Mouse (Mus musculus) liver, adult 2 months (tissue): ENCODE results near the gene Hmcn2. TPM values are rescaled to one million over a fixed set of nuclear protein-coding genes. Genes with fewer than 3 reads are reported as not detected.

Experiments used
- DNase-seq: peaks from one replicate; pipeline ENCODE4 v3.0.0-alpha.2; 2011; ENCODE audit warnings: low read depth, low spot score; ENCODE audit errors: extremely low read depth
- H3K27ac ChIP-seq: fragments of 200-500 bp; replicated peaks from 2 replicates; pipeline ENCODE4 v1.5.1; 2012; ENCODE audit warnings: low read depth, mild to moderate bottlenecking, control low read depth, inconsistent platforms, low read length; ENCODE audit not compliant: insufficient read depth
- H3K27me3 ChIP-seq: fragments of 200-500 bp; 2 replicates; pipeline ENCODE4 v1.6.1; 2012; ENCODE audit warnings: mild to moderate bottlenecking, moderate library complexity, low read length, inconsistent platforms; ENCODE audit not compliant: control insufficient read depth, insufficient read depth
- H3K36me3 ChIP-seq: fragments of 200-500 bp; 2 replicates; pipeline ENCODE4 v1.6.1; 2012; ENCODE audit warnings: low read length, inconsistent platforms; ENCODE audit not compliant: control insufficient read depth, insufficient read depth
- H3K4me1 ChIP-seq: fragments of 200-500 bp; 2 replicates; pipeline ENCODE4 v1.6.1; 2011; ENCODE audit warnings: low read length; ENCODE audit not compliant: control insufficient read depth, insufficient read depth
- H3K4me3 ChIP-seq: fragments of 200-500 bp; 2 replicates; pipeline ENCODE4 v1.5.1; 2011; ENCODE audit warnings: low read depth, mild to moderate bottlenecking, control low read depth, low read length, moderate library complexity; ENCODE audit not compliant: insufficient read depth
- H3K79me2 ChIP-seq: fragments of 200-500 bp; 2 replicates; pipeline ENCODE4 v1.6.1; 2012; ENCODE audit warnings: inconsistent platforms, mild to moderate bottlenecking, low read length, moderate library complexity; ENCODE audit not compliant: control insufficient read depth, insufficient read depth
- H3K9ac ChIP-seq: fragments of 200-500 bp; 2 replicates; pipeline ENCODE4 v1.6.1; 2012; ENCODE audit warnings: low read depth, mild to moderate bottlenecking, control low read depth, inconsistent platforms, low read length
- CTCF ChIP-seq: fragments of 200-500 bp; IDR thresholded peaks from 2 replicates; pipeline ENCODE4 v1.5.1; 2011; ENCODE audit warnings: low read depth, low read length, control low read depth
- POLR2A ChIP-seq: fragments of 200-500 bp; IDR thresholded peaks from 2 replicates; pipeline ENCODE4 v1.6.1; 2011; ENCODE audit warnings: low read length, control low read depth; ENCODE audit not compliant: insufficient read depth; ENCODE audit errors: extremely low read depth
- WGBS: fragments of 180-500 bp; shearing (Covaris S2); methylation state at CpG from one replicate; pipeline ENCODE4 v1.1.7; 2018; 5-methylcytosine and 5-hydroxymethylcytosine counted together
- polyA plus RNA-seq: library from polyadenylated mRNA; depleted of rRNA; stranded (reverse); fragments of >200 nt; gene quantifications from 2 replicates; pipeline ENCODE4 v1.2.3, GENCODE M21; 2012
- total RNA-seq: library from RNA; depleted of rRNA; stranded (reverse); fragments of >200 nt; gene quantifications from 2 replicates; pipeline ENCODE4 v1.2.3, GENCODE M21; 2014

Hmcn2 gene
- total and polyA plus RNA-seq, 2 experiments, result 0.46 to 1.8 TPM

DNA sequence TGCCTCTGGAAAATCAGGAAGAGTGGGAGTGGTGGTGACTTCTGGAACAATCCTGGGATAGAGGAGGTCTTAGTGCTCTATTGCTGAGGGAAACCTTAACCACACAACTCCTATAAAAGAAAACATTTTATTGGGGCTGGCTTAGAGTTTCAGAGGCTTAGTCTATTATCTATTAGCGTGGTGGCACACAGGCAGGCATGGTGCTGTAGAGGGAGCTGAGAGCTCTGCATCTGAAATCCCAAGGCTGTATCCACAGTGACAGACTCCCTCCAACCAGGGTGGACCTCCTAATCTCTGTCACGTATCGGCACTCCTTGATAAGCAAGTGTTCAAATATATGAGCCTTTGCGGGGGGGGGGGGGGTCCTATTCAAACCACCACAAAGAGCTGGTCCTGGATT, 15.4 kb upstream of the Hmcn2 start:
- Histone ChIP-seq H3K27ac (no peak overlapping the region), H3K9ac (no peak overlapping the region), H3K27me3 (no peaks in the 10 kb centered on the region), H3K4me1 (0 out of 2 replicates have a peak, but pooled peaks cover 2% of the 10 kb centered on the region), H3K79me2 (no peaks in the 10 kb centered on the region), H3K36me3 (no peaks in the 10 kb centered on the region), H3K4me3 (no peak overlapping the region)
- no peak for DNase-seq
- no peak for TF ChIP-seq CTCF
- no peak for TF ChIP-seq POLR2A
- 45% methylated on average over 4 of the region's 4 CpGs for WGBS

DNA sequence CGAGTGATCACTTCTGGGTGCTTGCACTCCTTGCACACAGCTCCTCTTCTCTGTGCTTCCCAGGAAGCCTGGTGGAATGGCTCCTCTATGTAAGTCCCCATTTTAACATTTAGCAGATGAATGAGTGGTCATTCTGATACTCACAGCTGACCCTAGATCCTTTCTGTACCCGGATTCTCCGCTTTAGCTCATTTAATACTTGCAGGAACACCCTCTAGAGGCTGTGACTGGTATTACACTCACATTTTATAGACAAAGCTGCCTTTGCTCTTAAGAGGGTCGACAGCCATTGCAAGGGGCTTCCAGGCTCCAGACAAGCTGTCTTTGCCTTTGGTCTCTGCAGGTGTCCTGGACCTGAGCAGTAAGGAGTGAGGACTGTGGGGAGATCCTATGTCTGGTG, 14.9 kb upstream of the Hmcn2 start:
- Histone ChIP-seq H3K27me3 (no peaks in the 10 kb centered on the region), H3K36me3 (no peaks in the 10 kb centered on the region), H3K4me1 (0 out of 2 replicates have a peak, but pooled peaks cover 2% of the 10 kb centered on the region), H3K9ac (no peak overlapping the region), H3K4me3 (no peak overlapping the region), H3K79me2 (no peaks in the 10 kb centered on the region), H3K27ac (no peak overlapping the region)
- peak; percentile 33; the same call in 1 of the 2 replicates for TF ChIP-seq CTCF
- TF ChIP-seq POLR2A, result no peak
- WGBS, result 24% methylated on average over 4 of the region's 4 CpGs
- peak; percentile 41 for DNase-seq

GRCm38 (mm10) chr2:31299996-31300395, 14.2 kb upstream of the Hmcn2 start:
- H3K27me3 ChIP-seq, result no peaks in the 10 kb centered on the region
- no peak for DNase-seq
- H3K4me1 ChIP-seq, result 0 out of 2 replicates have a peak, but pooled peaks cover 2% of the 10 kb centered on the region
- no peak overlapping the region for H3K27ac ChIP-seq
- no peaks in the 10 kb centered on the region for H3K36me3 ChIP-seq
- H3K9ac ChIP-seq, result no peak overlapping the region
- TF ChIP-seq POLR2A, result no peak
- TF ChIP-seq CTCF, result no peak
- 81% methylated on average over 10 of the region's 10 CpGs for WGBS
- no peak overlapping the region for H3K4me3 ChIP-seq
- H3K79me2 ChIP-seq, result no peaks in the 10 kb centered on the region

- Histone ChIP-seq H3K27ac (no peak overlapping the region), H3K9ac (no peak overlapping the region), H3K4me3 (no peak overlapping the region), H3K27me3 (no peaks in the 10 kb centered on the region), H3K79me2 (no peaks in the 10 kb centered on the region), H3K36me3 (no peaks in the 10 kb centered on the region), H3K4me1 (0 out of 2 replicates have a peak, but pooled peaks cover 2% of the 10 kb centered on the region)
- 82% methylated on average over 9 of the region's 9 CpGs for WGBS
- TF ChIP-seq POLR2A, result no peak
- TF ChIP-seq CTCF, result no peak
- no peak for DNase-seq
Measured at GRCm38 (mm10) chr2:31303177-31303576, 11.0 kb upstream of the Hmcn2 start.

- Histone ChIP-seq H3K27ac (no peak overlapping the region), H3K79me2 (no peaks in the 10 kb centered on the region), H3K27me3 (no peaks in the 10 kb centered on the region), H3K4me3 (no peak overlapping the region), H3K9ac (no peak overlapping the region), H3K36me3 (no peaks in the 10 kb centered on the region), H3K4me1 (no peaks in the 10 kb centered on the region)
- DNase-seq, result no peak
- 74% methylated on average over 9 of the region's 9 CpGs for WGBS
- TF ChIP-seq CTCF (no peak), POLR2A (no peak)
Measured at GRCm38 (mm10) chr2:31304191-31304590, 10.0 kb upstream of the Hmcn2 start.

DNA sequence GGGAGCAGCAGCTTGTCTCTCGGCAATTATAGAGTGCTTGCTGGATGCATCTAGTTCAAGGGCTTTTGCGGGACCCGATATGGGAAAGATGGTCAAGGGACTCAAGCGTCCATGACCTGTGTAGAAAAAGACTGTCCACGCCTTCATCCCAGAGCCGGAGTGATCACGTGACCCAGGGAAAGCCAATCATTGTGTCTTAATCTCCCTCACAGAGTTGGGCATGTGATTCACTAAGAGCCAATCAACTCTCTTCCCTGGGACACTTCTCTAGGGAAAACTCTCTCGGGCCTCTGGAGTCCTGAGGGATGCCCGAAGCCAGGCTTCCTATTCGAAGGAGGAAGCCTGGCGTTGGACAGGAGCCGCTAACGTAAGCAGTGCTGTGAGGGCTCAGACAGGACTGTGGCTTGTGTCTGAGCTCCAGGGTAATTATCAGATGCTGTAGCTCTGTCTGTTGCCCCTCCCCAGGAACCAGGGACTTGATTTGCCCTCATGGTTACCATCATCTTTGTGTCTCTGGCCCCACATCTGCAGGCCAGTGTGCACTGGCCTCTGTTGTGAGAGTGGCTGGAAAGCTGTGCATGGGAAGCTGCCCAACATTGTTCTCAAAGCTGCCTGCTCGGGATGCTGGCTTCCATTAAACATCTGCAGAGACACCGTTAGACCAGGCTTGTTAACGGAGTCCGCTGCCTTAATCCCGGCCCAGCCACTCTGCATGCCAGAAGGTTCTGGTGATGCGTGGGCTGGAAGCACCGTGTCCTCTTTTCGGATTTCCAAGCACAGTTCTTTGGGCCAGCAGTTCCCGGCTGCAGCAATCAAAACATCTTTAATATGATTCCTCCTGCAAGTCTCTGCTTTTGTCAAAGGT, 9.2 kb upstream of the Hmcn2 start:
- no peak overlapping the region for H3K4me3 ChIP-seq
- DNase-seq, result no peak
- H3K4me1 ChIP-seq, result no peaks in the 10 kb centered on the region
- no peak overlapping the region for H3K9ac ChIP-seq
- no peaks in the 10 kb centered on the region for H3K79me2 ChIP-seq
- H3K27me3 ChIP-seq, result no peaks in the 10 kb centered on the region
- H3K27ac ChIP-seq, result no peak overlapping the region
- no peaks in the 10 kb centered on the region for H3K36me3 ChIP-seq
- no peak for TF ChIP-seq CTCF
- no peak for TF ChIP-seq POLR2A
- 82% methylated on average over 22 of the region's 22 CpGs for WGBS
